Mouse (Mus musculus) ES-E14 (cell line): ENCODE measurements at regions not wholly inside any gene's neighbourhood (a gene's known extent, or its start where the extent isn't known, plus 50 kb on each side); places are given as distances from the start of the nearest gene placed in this dataset.

ENCODE experiments used
- CHD2 ChIP-seq: IDR thresholded peaks from 2 replicates; pipeline ENCODE4 v1.6.1; 2014; ENCODE audit warnings: mild to moderate bottlenecking, low read depth, low read length, inconsistent platforms
- HCFC1 ChIP-seq: IDR thresholded peaks from 2 replicates; pipeline ENCODE4 v1.6.1; 2012; ENCODE audit warnings: low read length, inconsistent platforms, borderline replicate concordance; ENCODE audit not compliant: insufficient read depth
- MAFK ChIP-seq: IDR thresholded peaks from 2 replicates; pipeline ENCODE4 v1.6.1; 2014; ENCODE audit warnings: mild to moderate bottlenecking, low read depth, low read length, inconsistent platforms; ENCODE audit not compliant: insufficient read depth
- ZC3H11A ChIP-seq: IDR thresholded peaks from 2 replicates; pipeline ENCODE4 v1.6.1; 2012; ENCODE audit warnings: low read depth, mild to moderate bottlenecking, inconsistent platforms, low read length, borderline replicate concordance
- ZNF384 ChIP-seq: IDR thresholded peaks from 2 replicates; pipeline ENCODE4 v1.6.1; 2012; ENCODE audit warnings: low read depth, low read length, inconsistent platforms

DNA sequence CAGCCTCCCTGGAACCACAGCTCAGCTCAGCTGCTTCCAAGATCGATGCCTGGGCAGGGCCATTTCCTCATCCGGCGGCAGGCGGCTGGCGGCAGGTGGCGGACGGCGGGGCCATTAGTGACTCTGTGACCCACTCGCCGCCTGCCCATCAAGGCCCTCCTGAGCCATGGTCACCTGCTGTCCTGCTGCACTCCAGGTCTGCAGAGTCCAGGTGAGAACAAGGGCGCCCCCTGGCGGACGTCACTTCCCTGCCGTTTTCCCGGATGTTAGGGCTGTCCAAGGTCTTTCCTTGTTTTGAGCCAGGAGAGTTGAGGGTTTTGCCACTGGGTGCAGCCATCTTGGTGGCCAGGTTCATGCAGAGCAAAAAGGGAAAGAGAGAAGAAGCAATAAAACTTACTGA is 134.7 kb downstream of the Katnal1 start:
- no peak for TF ChIP-seq ZNF384
- TF ChIP-seq HCFC1 = no peak
- TF ChIP-seq ZC3H11A = no peak
- TF ChIP-seq MAFK = no peak
- no peak for TF ChIP-seq CHD2
